18 mouse cellular contexts compared by ENCODE assay signal in the genomic region with DNA sequence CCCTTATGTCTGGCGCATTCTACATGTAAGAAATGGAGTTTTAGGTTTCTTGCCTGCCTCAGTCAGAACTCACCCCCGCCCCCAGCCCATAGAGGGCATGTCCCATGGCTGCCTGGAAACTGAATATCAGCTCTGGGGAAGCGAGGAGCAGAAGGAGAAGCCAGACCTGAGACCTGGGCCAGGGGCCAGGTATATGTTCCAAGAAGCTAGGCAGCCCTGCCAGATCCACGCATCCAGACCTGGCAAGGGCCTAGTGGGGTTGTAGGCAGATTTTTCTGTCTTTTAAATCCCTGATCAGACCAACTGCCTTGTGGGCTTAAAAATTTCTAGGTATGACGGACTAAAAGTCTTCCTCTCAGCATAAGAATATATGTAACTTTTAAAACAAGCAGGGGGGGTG.
DNase-seq lines count a peak whose midpoint lies in the region; ATAC-seq and TF ChIP-seq lines count a peak whose summit lies in the region.
"Had no signal": no experiment of that assay in that cellular context is flagged by ENCODE, and none has a peak within 500 bp of the region (broad histone marks: within the 10 kb centered on the region; RNA-seq: fewer than 3 reads in every experiment).

No protein-coding gene starts in this region.

- 85% methylated on average over 5 of the region's 5 CpGs for WGBS in forebrain, embryonic 13.5 days
- WGBS in forebrain, embryonic 11.5 days: 89% methylated on average over 5 of the region's 5 CpGs
- WGBS in limb, embryonic 14.5 days: 72% methylated on average over 5 of the region's 5 CpGs
- 85% methylated on average over 5 of the region's 5 CpGs for WGBS in limb, embryonic 10.5 days

- H3K9me3 ChIP-seq in forebrain, embryonic 13.5 days (replicated peaks): no peaks in the 10 kb centered on the region
- H3K9me3 ChIP-seq in forebrain, embryonic 11.5 days (ENCODE audit: control insufficient read depth, low read length): no peaks in the 10 kb centered on the region
- no peaks in the 10 kb centered on the region for H3K9me3 ChIP-seq in limb, embryonic 14.5 days (ENCODE audit: control insufficient read depth, low read length)
- no peaks in the 10 kb centered on the region for H3K9me3 ChIP-seq in limb, embryonic 10.5 days (replicated peaks)
- H3K9me3 ChIP-seq: heart, embryonic 10.5 days; hindbrain, embryonic 10.5 days had no signal

- H3K27ac ChIP-seq in forebrain, embryonic 13.5 days: no peak overlapping the region
- no peak overlapping the region for H3K27ac ChIP-seq in forebrain, embryonic 11.5 days (ENCODE audit: low read depth, low read length)
- H3K27ac ChIP-seq in limb, embryonic 14.5 days (replicated peaks; ENCODE audit: low read depth, low read length): no peak overlapping the region
- H3K27ac ChIP-seq in limb, embryonic 10.5 days: no peak overlapping the region
- H3K27ac ChIP-seq: heart, embryonic 10.5 days; hindbrain, embryonic 10.5 days had no signal

- DNase-seq in forebrain, embryonic 11.5 days (ENCODE audit: low spot score): no peak
- peak; percentile 28 for DNase-seq in limb, embryonic 14.5 days (ENCODE audit: low spot score)
- DNase-seq in limb, embryonic 10.5 days (ENCODE audit: low spot score): no peak
- peak; percentile 13 for DNase-seq in cerebellum, adult 9-11 months
- DNase-seq in cerebellum, postnatal 36 days: peak; percentile 34 to 44
- DNase-seq in frontal cortex, adult 2 months (ENCODE audit: extremely low spot score in 1 of 2, low spot score in 1 of 2): no peak
- DNase-seq: adrenal gland, postnatal 10 days; gastrocnemius, postnatal 10 days; kidney, adult 18-20 months; kidney, postnatal 4 days; lung, adult 18-20 months; lung, postnatal 14 days; thymus, adult 18-20 months; thymus, postnatal 4 days had no signal

- no peak overlapping the region for H3K4me3 ChIP-seq in forebrain, embryonic 13.5 days
- no peak overlapping the region for H3K4me3 ChIP-seq in forebrain, embryonic 11.5 days (ENCODE audit: low read depth, low read length)
- no peak overlapping the region for H3K4me3 ChIP-seq in limb, embryonic 14.5 days (replicated peaks; ENCODE audit: low read length)
- H3K4me3 ChIP-seq in limb, embryonic 10.5 days: no peak overlapping the region
- H3K4me3 ChIP-seq: heart, embryonic 10.5 days; hindbrain, embryonic 10.5 days had no signal

- no peak for TF ChIP-seq POLR2A in limb, embryonic 14.5 days (IDR thresholded peaks at IDR 0.05; ENCODE audit: borderline replicate concordance, extremely low read depth, insufficient read depth, insufficient read length)

- no peak overlapping the region for H3K9ac ChIP-seq in forebrain, embryonic 13.5 days
- H3K9ac ChIP-seq in forebrain, embryonic 11.5 days (ENCODE audit: low read length): no peak overlapping the region
- no peak overlapping the region for H3K9ac ChIP-seq in limb, embryonic 14.5 days (ENCODE audit: low read depth, low read length, severe bottlenecking)

- H3K36me3 ChIP-seq in forebrain, embryonic 13.5 days (ENCODE audit: poor library complexity, severe bottlenecking): no peaks in the 10 kb centered on the region
- H3K36me3 ChIP-seq in forebrain, embryonic 11.5 days (ENCODE audit: control insufficient read depth, insufficient read depth, low read length): no peaks in the 10 kb centered on the region
- H3K36me3 ChIP-seq in limb, embryonic 14.5 days (ENCODE audit: control insufficient read depth, insufficient read depth, low read length): no peaks in the 10 kb centered on the region
- no peaks in the 10 kb centered on the region for H3K36me3 ChIP-seq in limb, embryonic 10.5 days
- H3K36me3 ChIP-seq: heart, embryonic 10.5 days; hindbrain, embryonic 10.5 days had no signal

- no peak overlapping the region for H3K4me2 ChIP-seq in forebrain, embryonic 13.5 days
- no peak overlapping the region for H3K4me2 ChIP-seq in forebrain, embryonic 11.5 days (ENCODE audit: low read depth, low read length, severe bottlenecking)
- no peak overlapping the region for H3K4me2 ChIP-seq in limb, embryonic 14.5 days (replicated peaks; ENCODE audit: low read depth, low read length, severe bottlenecking)
- H3K4me2 ChIP-seq: midbrain, embryonic 11.5 days had no signal

- H3K4me1 ChIP-seq in forebrain, embryonic 13.5 days: no peaks in the 10 kb centered on the region
- no peaks in the 10 kb centered on the region for H3K4me1 ChIP-seq in forebrain, embryonic 11.5 days (replicated peaks; ENCODE audit: control insufficient read depth, insufficient read depth, low read length)
- no peaks in the 10 kb centered on the region for H3K4me1 ChIP-seq in limb, embryonic 14.5 days (ENCODE audit: control insufficient read depth, insufficient read depth, low read length)
- H3K4me1 ChIP-seq in limb, embryonic 10.5 days: no peaks in the 10 kb centered on the region
- H3K4me1 ChIP-seq: heart, embryonic 10.5 days; hindbrain, embryonic 10.5 days had no signal

- peak; percentile 16; the same call in 1 of the 2 replicates for ATAC-seq in forebrain, embryonic 13.5 days
- no peak for ATAC-seq in forebrain, embryonic 11.5 days (replicated peaks; ENCODE audit: low FRiP score)
- ATAC-seq in limb, embryonic 14.5 days (ENCODE audit: low FRiP score, low read depth): no peak

- no peaks in the 10 kb centered on the region for H3K27me3 ChIP-seq in forebrain, embryonic 13.5 days
- H3K27me3 ChIP-seq in forebrain, embryonic 11.5 days (ENCODE audit: control insufficient read depth, insufficient read depth, low read length): no peaks in the 10 kb centered on the region
- H3K27me3 ChIP-seq in limb, embryonic 14.5 days (ENCODE audit: control insufficient read depth, insufficient read depth, low read length): no peaks in the 10 kb centered on the region
- no peaks in the 10 kb centered on the region for H3K27me3 ChIP-seq in limb, embryonic 10.5 days (ENCODE audit: low read depth, poor library complexity, severe bottlenecking)

Comparison
In these comparisons a context has a peak if more than half of its experiments do, and no peak if none do; other contexts are left out.
1. DNase-seq: peak in limb, embryonic 14.5 days (single experiment), cerebellum, adult 9-11 months (single experiment) and cerebellum, postnatal 36 days (2 of 2); none in forebrain, embryonic 11.5 days (single experiment), limb, embryonic 10.5 days (single experiment) and frontal cortex, adult 2 months (0 of 2).